Mouse (Mus musculus) midbrain, embryonic 14.5 days (tissue): ENCODE measurements around the gene Fam198a. TPM values are rescaled to one million over a fixed set of nuclear protein-coding genes. Genes with fewer than 3 reads are reported as not detected.

ENCODE experiments used
- ATAC-seq: fragments of 200-750 bp; cut with Nextera tagmentation; 2 replicates; pipeline ENCODE4 v1.8.0; 2017; ENCODE audit warnings: moderate number of reproducible peaks, moderate library complexity; ENCODE audit not compliant: low FRiP score, low TSS enrichment
- DNase-seq: peaks from one replicate; pipeline ENCODE4 v3.0.0-alpha.2; 2015
- H3K27ac ChIP-seq: fragments of 300-500 bp; sonication (generic); replicated peaks from 2 replicates; pipeline ENCODE4 v1.5.1; 2014; ENCODE audit warnings: mild to moderate bottlenecking, low read depth, low read length, moderate library complexity
- H3K27me3 ChIP-seq: fragments of 300-500 bp; sonication (generic); 2 replicates; pipeline ENCODE4 v1.6.1; 2014; ENCODE audit warnings: low read length, control low read depth, mixed read lengths; ENCODE audit not compliant: control insufficient read depth, insufficient read depth
- H3K36me3 ChIP-seq: fragments of 300-500 bp; sonication (generic); 2 replicates; pipeline ENCODE4 v1.6.1; 2014; ENCODE audit warnings: low read length, control low read depth; ENCODE audit not compliant: control insufficient read depth, insufficient read depth
- H3K4me1 ChIP-seq: fragments of 300-500 bp; sonication (generic); 2 replicates; pipeline ENCODE4 v1.6.1; 2014; ENCODE audit warnings: mild to moderate bottlenecking, antibody characterized with exemption, low read length, control low read depth; ENCODE audit not compliant: control insufficient read depth, insufficient read depth
- H3K4me2 ChIP-seq: fragments of 300-500 bp; sonication (generic); 2 replicates; pipeline ENCODE4 v1.6.1; 2014; ENCODE audit warnings: mild to moderate bottlenecking, low read length, moderate library complexity
- H3K4me3 ChIP-seq: fragments of 300-500 bp; sonication (generic); replicated peaks from 2 replicates; pipeline ENCODE4 v1.5.1; 2014; ENCODE audit warnings: low read depth, low read length
- H3K9ac ChIP-seq: fragments of 300-500 bp; sonication (generic); replicated peaks from 2 replicates; pipeline ENCODE4 v1.6.1; 2014; ENCODE audit warnings: mild to moderate bottlenecking, low read length, moderate library complexity
- H3K9me3 ChIP-seq: fragments of 300-500 bp; sonication (generic); 2 replicates; pipeline ENCODE4 v1.6.1; 2016; ENCODE audit warnings: low read length, control low read depth, mixed read lengths; ENCODE audit not compliant: control insufficient read depth
- WGBS: fragments of 180-500 bp; shearing (Covaris S2); extraction: QIAGEN DNeasy Blood & Tissue Kit; methylation state at CpG from one replicate; pipeline ENCODE4 v1.1.7; 2014; 5-methylcytosine and 5-hydroxymethylcytosine counted together
- polyA plus RNA-seq: library from polyadenylated mRNA; unstranded; fragments of >200 nt; fragmentation: Nextera tagmentation; extraction: Ambion mirVana; gene quantifications from 2 replicates; pipeline ENCODE4 v1.2.1, GENCODE M21; 2014

The Fam198a gene
- polyA plus RNA-seq, 1 experiment from 2014 or later, result 0.80 TPM

DNA sequence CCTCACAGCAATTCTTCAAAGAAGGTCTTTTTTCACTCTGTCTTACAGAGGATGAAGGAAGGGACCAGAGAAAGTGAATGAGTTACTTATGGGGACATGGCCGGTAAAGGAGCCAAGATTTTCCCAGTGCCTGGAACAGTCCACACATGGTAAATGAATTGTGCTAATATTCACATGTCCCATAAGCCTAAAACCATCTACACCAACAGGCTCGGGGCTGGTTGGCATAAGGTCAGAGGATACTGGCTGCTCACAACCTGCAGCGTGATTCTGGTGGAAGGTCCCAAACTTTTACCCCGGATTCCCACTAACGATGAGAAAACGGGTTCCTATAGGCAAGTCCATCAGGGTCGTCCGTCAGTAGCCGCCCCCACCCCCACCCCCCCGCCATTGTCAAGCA is 44.3 kb downstream of the Fam198a start:
- ATAC-seq (no peak), DNase-seq (no peak)
- Histone ChIP-seq H3K9ac (peak overlapping the region; percentile 91), H3K27me3 (no peaks in the 10 kb centered on the region), H3K27ac (no peak overlapping the region), H3K4me3 (peak overlapping the region; percentile 94), H3K4me1 (peaks cover 13% of the 10 kb centered on the region; the same call in 1 of the 2 replicates), H3K4me2 (peak overlapping the region; percentile 83), H3K9me3 (no peaks in the 10 kb centered on the region), H3K36me3 (no peaks in the 10 kb centered on the region; the same call in 1 of the 2 replicates)
- 14% methylated on average over 10 of the region's 10 CpGs for WGBS

DNA sequence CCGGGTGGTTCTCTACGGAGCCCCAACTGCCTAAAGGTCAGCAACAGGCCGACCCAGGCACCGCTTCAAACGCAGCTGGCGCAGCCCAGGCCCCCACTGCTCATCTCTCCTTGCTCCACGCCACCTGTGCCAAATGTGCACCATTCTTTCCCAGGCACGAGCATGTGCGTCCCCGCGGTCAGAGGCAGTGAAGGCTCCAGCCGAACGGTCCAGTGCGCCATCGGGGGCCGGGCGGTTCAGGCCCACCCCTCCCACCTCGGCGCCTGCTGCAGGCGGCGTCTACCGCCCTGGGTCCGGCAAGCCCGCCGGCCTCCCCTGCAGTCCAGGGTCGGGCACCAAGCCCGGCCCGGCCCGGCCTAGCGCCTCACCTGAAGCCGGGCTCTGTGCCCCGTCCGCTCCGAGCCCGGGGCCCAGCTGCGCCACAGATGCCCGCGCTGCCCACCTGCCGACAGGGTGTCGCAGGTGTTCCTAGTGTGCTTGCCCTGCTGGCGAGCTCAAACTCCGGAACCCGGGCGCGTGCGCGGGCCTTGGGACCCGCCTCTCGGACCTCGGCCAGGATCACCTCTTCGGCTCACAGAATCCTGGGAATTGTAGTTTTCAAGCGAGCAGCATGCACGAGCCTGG is 44.8 kb downstream of the Fam198a start:
- WGBS, result under 1% methylated on average over 53 of the region's 53 CpGs
- H3K27ac ChIP-seq, result no peak overlapping the region

GRCm38 (mm10) chr9:121997010-121997409 is 46.2 kb downstream of the Fam198a start, which contains the start of gene Pomgnt2:
Gene Pomgnt2 (minus strand): TSS chr9:121997110.
- Histone ChIP-seq H3K9me3 (no peaks in the 10 kb centered on the region), H3K27me3 (no peaks in the 10 kb centered on the region), H3K36me3 (no peaks in the 10 kb centered on the region; the same call in 1 of the 2 replicates), H3K27ac (no peak within 1 kb of the TSS), H3K4me3 (peak within 1 kb of the TSS; percentile 94), H3K9ac (peak within 1 kb of the TSS; percentile 91; the same call in 1 of the 2 replicates), H3K4me2 (no peak within 1 kb of the TSS; the same call in 1 of the 2 replicates), H3K4me1 (peaks cover 13% of the 10 kb centered on the region; the same call in 1 of the 2 replicates)
- no peak for DNase-seq
- ATAC-seq, result no peak

More for the DNA sequence above, 44.8 kb downstream of the Fam198a start:
- H3K36me3 ChIP-seq, result no peaks in the 10 kb centered on the region; the same call in 1 of the 2 replicates
- no peaks in the 10 kb centered on the region for H3K27me3 ChIP-seq
- peak overlapping the region; percentile 91 for H3K9ac ChIP-seq
- H3K4me2 ChIP-seq, result peak overlapping the region; percentile 83
- DNase-seq (peak; percentile 94), ATAC-seq (peak; percentile 81)
- H3K9me3 ChIP-seq, result no peaks in the 10 kb centered on the region
- H3K4me1 ChIP-seq, result peaks cover 13% of the 10 kb centered on the region; the same call in 1 of the 2 replicates
- H3K4me3 ChIP-seq, result peak overlapping the region; percentile 94

DNA sequence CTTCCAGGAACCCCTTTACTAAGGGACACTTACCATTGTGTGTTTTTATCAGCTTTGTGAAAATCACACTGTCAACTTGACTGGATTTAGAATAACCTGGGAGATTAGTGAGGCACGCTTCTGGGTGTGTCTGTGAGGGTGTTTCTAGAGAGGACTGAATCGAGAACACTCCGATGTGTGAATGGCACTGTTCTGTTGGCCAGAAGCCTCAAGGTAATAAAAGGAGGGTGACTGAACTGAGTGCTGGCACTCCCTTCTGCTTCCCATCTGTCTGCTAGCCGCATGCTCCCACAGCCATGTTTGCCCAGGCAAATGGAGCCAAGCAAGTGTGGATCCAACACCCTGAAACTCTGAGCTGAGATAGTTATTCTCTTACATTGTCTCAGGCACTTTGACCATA is 47.2 kb downstream of the Fam198a start:
- WGBS, result 82% methylated on average over 4 of the region's 4 CpGs
- no peak for ATAC-seq
- H3K4me2 ChIP-seq, result no peak overlapping the region
- no peak for DNase-seq
- H3K27ac ChIP-seq, result no peak overlapping the region
- H3K27me3 ChIP-seq, result no peaks in the 10 kb centered on the region
- H3K36me3 ChIP-seq, result no peaks in the 10 kb centered on the region
- no peaks in the 10 kb centered on the region for H3K9me3 ChIP-seq
- H3K4me3 ChIP-seq, result no peak overlapping the region
- no peak overlapping the region for H3K9ac ChIP-seq
- peaks cover 13% of the 10 kb centered on the region; the same call in 1 of the 2 replicates for H3K4me1 ChIP-seq

DNA sequence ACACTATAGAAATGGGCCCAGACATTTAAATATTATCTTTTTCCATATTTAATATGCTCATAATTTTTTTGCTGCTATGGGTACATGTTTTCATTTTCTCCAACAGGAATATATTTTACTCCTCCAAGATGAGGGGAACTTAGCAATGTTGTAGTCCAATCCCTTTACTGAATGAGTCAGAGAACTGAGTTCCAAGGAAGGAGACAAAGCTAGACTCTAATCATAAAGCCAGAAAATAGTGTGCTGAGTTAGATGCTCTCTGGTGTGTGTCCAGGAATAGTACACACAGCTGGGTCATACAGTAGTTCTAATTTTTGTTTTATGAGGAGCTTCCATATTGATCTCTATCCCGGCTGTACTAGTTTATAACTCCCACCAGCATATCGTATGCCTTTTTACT is 55.4 kb downstream of the Fam198a start:
- Histone ChIP-seq H3K27ac (no peak overlapping the region), H3K4me3 (no peak overlapping the region), H3K36me3 (no peaks in the 10 kb centered on the region), H3K4me2 (no peak overlapping the region), H3K27me3 (no peaks in the 10 kb centered on the region), H3K9me3 (no peaks in the 10 kb centered on the region), H3K4me1 (peaks cover 13% of the 10 kb centered on the region), H3K9ac (no peak overlapping the region)
- ATAC-seq, result no peak
- 91% methylated on average over 2 of the region's 2 CpGs for WGBS
- DNase-seq, result no peak

- Histone ChIP-seq H3K27me3 (no peaks in the 10 kb centered on the region), H3K9ac (no peak overlapping the region), H3K36me3 (no peaks in the 10 kb centered on the region), H3K4me1 (peaks cover 13% of the 10 kb centered on the region), H3K4me3 (no peak overlapping the region), H3K27ac (no peak overlapping the region), H3K4me2 (no peak overlapping the region), H3K9me3 (no peaks in the 10 kb centered on the region)
- 15% methylated on average over 7 of the region's 7 CpGs for WGBS
- no peak for ATAC-seq
- no peak for DNase-seq
Measured at GRCm38 (mm10) chr9:122006609-122007008, 55.8 kb downstream of the Fam198a start.

GRCm38 (mm10) chr9:122008876-122009275 is 58.1 kb downstream of the Fam198a start:
- ATAC-seq (no peak), DNase-seq (peak; percentile 66)
- H3K4me2 ChIP-seq, result no peak overlapping the region
- peak overlapping the region; percentile 60; the same call in 1 of the 2 replicates for H3K27ac ChIP-seq
- 30% methylated on average over 2 of the region's 2 CpGs for WGBS
- H3K9me3 ChIP-seq, result no peaks in the 10 kb centered on the region
- no peaks in the 10 kb centered on the region for H3K36me3 ChIP-seq
- 0 out of 2 replicates have a peak overlapping the region, but pooled peaks have one; percentile 16 for H3K9ac ChIP-seq
- no peak overlapping the region for H3K4me3 ChIP-seq
- H3K4me1 ChIP-seq, result peaks cover 13% of the 10 kb centered on the region
- no peaks in the 10 kb centered on the region for H3K27me3 ChIP-seq

DNA sequence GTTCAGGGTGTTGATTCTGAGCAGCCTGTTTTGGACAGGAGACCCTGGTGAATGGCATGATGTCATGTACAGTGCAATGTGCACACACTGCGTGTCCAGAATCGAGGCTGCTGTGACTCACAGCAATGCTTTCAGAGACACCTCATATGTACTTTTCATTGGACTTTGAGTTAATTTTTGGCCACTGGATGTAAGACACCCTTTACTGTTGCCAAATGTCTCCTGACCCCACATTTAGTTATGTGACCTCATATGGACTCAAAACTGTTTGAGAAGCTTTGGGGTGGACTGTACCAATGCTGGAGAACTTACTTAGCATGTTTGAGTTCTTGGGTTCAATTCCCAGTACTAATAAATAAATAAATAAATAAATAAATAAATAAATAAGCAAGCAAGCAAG is 60.0 kb downstream of the Fam198a start:
- Histone ChIP-seq H3K4me2 (no peak overlapping the region), H3K27ac (no peak overlapping the region), H3K9me3 (no peaks in the 10 kb centered on the region), H3K36me3 (no peaks in the 10 kb centered on the region), H3K27me3 (no peaks in the 10 kb centered on the region), H3K4me1 (peaks cover 13% of the 10 kb centered on the region), H3K9ac (no peak overlapping the region), H3K4me3 (no peak overlapping the region)
- DNase-seq, result no peak
- WGBS, result 95% methylated on average over 2 of the region's 2 CpGs
- ATAC-seq, result no peak

DNA sequence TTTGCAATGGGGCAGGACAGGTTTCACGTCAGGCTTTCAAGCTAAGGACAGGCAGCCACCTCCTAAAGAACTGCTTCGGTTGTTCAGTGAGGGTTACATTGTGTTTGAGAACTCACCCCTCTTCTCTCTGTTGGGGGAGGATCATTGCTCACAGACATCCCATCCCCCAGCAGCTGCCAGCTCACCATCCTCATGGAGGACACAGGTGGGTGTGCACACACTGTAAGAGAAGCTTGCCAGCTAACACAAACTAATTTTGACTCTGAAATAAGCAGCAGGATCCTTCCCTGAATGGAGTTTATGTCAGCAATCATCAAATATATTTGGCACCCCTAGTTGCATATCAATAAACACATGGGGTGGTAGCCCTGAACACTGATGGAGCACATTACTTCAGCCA is 62.0 kb downstream of the Fam198a start:
- H3K4me2 ChIP-seq, result no peak overlapping the region
- no peak overlapping the region for H3K9ac ChIP-seq
- no peaks in the 10 kb centered on the region for H3K36me3 ChIP-seq
- H3K9me3 ChIP-seq, result no peaks in the 10 kb centered on the region
- WGBS, result 91% methylated on average over 2 of the region's 2 CpGs
- ATAC-seq (no peak), DNase-seq (no peak)
- no peak overlapping the region for H3K27ac ChIP-seq
- H3K4me1 ChIP-seq, result peaks cover 13% of the 10 kb centered on the region
- no peaks in the 10 kb centered on the region for H3K27me3 ChIP-seq
- no peak overlapping the region for H3K4me3 ChIP-seq
